Mouse (Mus musculus) lung, embryonic 15.5 days (tissue): ENCODE results near the gene Ercc1. TPM values are rescaled to one million over a fixed set of nuclear protein-coding genes. Genes with fewer than 3 reads are reported as not detected.
A peak's percentile ranks its signal among the peaks of the same experiment; 100 is the strongest.

Experiments
- ATAC-seq: fragments of 200-750 bp; cut with Nextera tagmentation; 2 replicates; pipeline ENCODE4 v1.8.0; 2017; ENCODE audit warnings: moderate number of reproducible peaks, borderline replicate concordance; ENCODE audit not compliant: low FRiP score, low TSS enrichment; ENCODE audit errors: extremely low read depth
- H3K27ac ChIP-seq: fragments of 300-500 bp; sonication (generic); 2 replicates; pipeline ENCODE4 v1.5.1; 2015; ENCODE audit warnings: moderate library complexity, mild to moderate bottlenecking, inconsistent platforms
- H3K27me3 ChIP-seq: fragments of 300-500 bp; sonication (generic); 2 replicates; pipeline ENCODE4 v1.6.1; 2015; ENCODE audit warnings: inconsistent platforms
- H3K36me3 ChIP-seq: fragments of 300-500 bp; sonication (generic); 2 replicates; pipeline ENCODE4 v1.6.1; 2015; ENCODE audit warnings: inconsistent platforms
- H3K4me1 ChIP-seq: fragments of 300-500 bp; sonication (generic); 2 replicates; pipeline ENCODE4 v1.6.1; 2015; ENCODE audit warnings: inconsistent platforms
- H3K4me2 ChIP-seq: fragments of 300-500 bp; sonication (generic); 2 replicates; pipeline ENCODE4 v1.6.1; 2015; ENCODE audit warnings: inconsistent platforms, mild to moderate bottlenecking, moderate library complexity
- H3K4me3 ChIP-seq: fragments of 300-500 bp; sonication (generic); 2 replicates; pipeline ENCODE4 v1.5.1; 2015; ENCODE audit warnings: mild to moderate bottlenecking, inconsistent platforms
- H3K9ac ChIP-seq: fragments of 300-500 bp; sonication (generic); 2 replicates; pipeline ENCODE4 v1.6.1; 2015; ENCODE audit warnings: inconsistent platforms
- H3K9me3 ChIP-seq: fragments of 300-500 bp; sonication (generic); 2 replicates; pipeline ENCODE4 v1.6.1; 2016; ENCODE audit warnings: inconsistent platforms
- WGBS: fragments of 180-500 bp; shearing (Covaris S2); methylation state at CpG from one replicate; pipeline ENCODE4 v1.1.7; 2015; 5-methylcytosine and 5-hydroxymethylcytosine counted together
- polyA plus RNA-seq: library from polyadenylated mRNA; unstranded; fragments of >200 nt; fragmentation: Nextera tagmentation; extraction: Ambion mirVana; gene quantifications from 2 replicates; pipeline ENCODE4 v1.2.1, GENCODE M21; 2015

The Ercc1 gene
- polyA plus RNA-seq, 1 experiment from 2014 or later = 86.4 TPM

DNA sequence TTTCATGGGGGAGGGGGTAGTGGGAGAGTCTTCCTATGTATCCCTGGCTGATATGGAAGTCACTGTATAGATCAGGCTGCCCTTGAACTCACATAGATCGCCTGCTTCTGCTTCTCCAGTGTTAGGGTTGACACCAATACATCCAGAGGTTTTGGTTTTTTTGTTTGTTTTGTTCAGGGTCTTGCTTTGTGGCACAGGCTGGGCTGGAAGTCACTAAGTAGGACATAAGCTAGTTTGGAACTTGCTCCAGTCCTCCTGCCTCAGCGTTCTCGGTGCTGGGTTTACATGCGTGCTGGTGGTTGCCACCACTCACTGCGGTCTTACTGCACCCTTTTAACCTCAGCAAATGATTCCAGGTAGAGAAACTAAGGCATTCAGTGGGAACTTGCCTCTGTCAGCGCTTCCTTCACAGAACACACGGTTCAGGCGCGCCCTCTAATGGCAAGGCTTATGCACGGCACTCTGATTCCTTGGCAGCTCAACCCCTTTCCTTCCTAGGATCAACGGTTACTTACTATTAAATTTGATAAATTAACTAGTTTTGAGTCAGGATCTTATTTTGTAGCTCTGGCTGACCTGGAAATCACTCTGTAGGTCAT is 1.3 kb upstream of the Ercc1 start:
- WGBS = under 1% methylated on average over 11 of the region's 11 CpGs
- no peak overlapping the region for H3K27ac ChIP-seq

DNA sequence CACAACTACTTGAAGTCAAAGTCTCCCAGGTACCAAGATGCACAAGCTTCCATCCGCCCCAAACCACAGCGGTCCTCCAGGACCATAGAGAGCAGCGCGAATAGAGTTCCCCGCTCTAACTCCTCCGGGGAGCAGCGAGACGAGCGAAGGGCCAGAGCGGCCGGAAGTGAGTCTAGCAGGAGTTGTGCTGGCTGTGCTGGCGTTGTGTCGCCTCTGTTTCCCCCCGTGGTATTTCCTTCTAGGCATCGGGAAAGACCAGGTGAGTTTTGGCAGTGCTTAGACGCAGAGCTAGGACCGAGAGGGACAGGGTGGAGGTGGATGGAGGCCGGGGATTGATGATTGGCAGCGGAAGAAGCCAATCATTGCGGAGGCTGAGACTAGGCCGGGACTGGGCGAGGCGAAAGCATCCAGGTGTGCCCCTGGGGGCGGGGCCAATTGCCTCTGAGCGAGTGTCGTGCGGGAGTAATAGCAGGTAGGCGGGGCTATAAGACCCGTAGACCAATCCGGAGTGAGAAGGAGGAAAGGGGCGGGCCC is 427 bp downstream of the Ercc1 start:
- peaks cover 17% of the 10 kb centered on the region for H3K27me3 ChIP-seq
- H3K4me2 ChIP-seq = peak overlapping the region; percentile 85
- peak; percentile 93 for ATAC-seq
- H3K4me3 ChIP-seq = peak overlapping the region; percentile 62
- peak overlapping the region; percentile 57 for H3K9ac ChIP-seq
- H3K36me3 ChIP-seq = peaks cover 12% of the 10 kb centered on the region
- H3K27ac ChIP-seq = peak overlapping the region; percentile 83
- no peaks in the 10 kb centered on the region for H3K9me3 ChIP-seq
- peaks cover 39% of the 10 kb centered on the region for H3K4me1 ChIP-seq
- WGBS = under 1% methylated on average over 31 of the region's 31 CpGs

More for the DNA sequence above, 1.3 kb upstream of the Ercc1 start:
- Histone ChIP-seq H3K4me3 (no peak overlapping the region), H3K9me3 (no peaks in the 10 kb centered on the region), H3K4me1 (peaks cover 44% of the 10 kb centered on the region), H3K4me2 (peak overlapping the region; percentile 92), H3K9ac (no peak overlapping the region), H3K36me3 (peaks cover 2% of the 10 kb centered on the region), H3K27me3 (peaks cover 17% of the 10 kb centered on the region)
- ATAC-seq = no peak

DNA sequence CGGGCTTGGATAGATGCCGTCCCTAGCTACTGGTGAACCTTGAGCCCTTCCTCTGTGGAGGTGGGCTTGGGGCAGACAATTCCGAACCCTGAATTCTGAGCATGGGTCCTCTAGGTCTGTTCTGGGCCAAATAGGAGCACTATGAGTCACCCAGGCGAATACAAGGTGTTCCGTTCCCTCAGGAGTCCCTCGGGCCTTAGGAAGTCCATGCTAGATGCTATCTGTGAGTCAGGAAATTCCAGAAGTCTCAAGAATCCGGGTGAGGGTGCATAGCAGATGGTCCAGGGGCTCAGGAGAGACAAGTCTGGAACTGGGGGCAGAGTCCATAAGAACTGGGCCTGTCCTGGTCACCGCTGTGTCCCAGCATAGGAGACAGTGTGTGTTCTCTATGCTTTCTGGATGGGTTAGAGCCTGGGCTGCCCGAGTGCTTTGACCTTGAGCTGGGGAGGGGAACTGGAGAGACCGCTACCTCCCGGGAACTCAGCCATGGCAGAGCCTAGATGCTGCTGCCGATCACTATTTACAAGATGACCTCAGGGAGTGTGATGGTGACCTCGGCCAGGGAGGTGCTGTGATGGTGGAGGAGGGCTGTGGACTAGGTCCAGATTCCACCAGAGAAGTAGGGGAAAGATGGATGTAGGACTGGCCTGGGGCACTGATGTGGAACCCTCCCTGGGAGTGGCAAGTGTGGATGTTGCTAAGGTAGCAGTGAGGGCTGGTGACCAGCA is 4.8 kb downstream of the Ercc1 start:
- H3K4me1 ChIP-seq = peaks cover 13% of the 10 kb centered on the region
- WGBS = 78% methylated on average over 13 of the region's 13 CpGs
- H3K36me3 ChIP-seq = peaks cover 39% of the 10 kb centered on the region
- no peak overlapping the region for H3K4me2 ChIP-seq
- ATAC-seq = no peak
- H3K27ac ChIP-seq = no peak overlapping the region
- no peak overlapping the region for H3K9ac ChIP-seq
- H3K9me3 ChIP-seq = no peaks in the 10 kb centered on the region
- no peak overlapping the region for H3K4me3 ChIP-seq
- H3K27me3 ChIP-seq = no peaks in the 10 kb centered on the region

DNA sequence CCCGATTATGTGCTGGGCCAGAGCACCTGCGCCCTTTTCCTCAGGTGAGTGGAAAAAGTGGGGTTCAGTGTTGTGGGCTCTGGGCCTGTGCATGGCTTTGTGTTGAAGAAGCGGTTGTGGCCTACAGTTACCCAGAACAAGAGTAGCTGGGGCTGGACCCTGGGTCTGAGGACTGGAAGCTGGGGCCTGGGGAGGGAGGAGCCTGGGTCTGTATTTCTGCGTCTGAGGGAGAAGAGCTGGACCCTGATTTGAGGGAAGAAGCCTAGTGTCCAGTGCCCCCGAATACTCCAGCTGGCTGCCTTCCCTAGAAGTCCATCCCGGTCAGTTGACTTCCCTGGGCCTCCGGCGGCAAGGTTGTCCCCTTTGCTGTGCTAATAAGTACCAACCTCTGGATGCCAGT is 5.6 kb downstream of the Ercc1 start:
- peaks cover 9% of the 10 kb centered on the region for H3K4me1 ChIP-seq
- H3K9ac ChIP-seq = no peak overlapping the region
- H3K9me3 ChIP-seq = no peaks in the 10 kb centered on the region
- H3K27ac ChIP-seq = no peak overlapping the region
- no peaks in the 10 kb centered on the region for H3K27me3 ChIP-seq
- WGBS = 90% methylated on average over 8 of the region's 8 CpGs
- ATAC-seq = no peak
- H3K36me3 ChIP-seq = peaks cover 47% of the 10 kb centered on the region
- no peak overlapping the region for H3K4me2 ChIP-seq
- H3K4me3 ChIP-seq = no peak overlapping the region

DNA sequence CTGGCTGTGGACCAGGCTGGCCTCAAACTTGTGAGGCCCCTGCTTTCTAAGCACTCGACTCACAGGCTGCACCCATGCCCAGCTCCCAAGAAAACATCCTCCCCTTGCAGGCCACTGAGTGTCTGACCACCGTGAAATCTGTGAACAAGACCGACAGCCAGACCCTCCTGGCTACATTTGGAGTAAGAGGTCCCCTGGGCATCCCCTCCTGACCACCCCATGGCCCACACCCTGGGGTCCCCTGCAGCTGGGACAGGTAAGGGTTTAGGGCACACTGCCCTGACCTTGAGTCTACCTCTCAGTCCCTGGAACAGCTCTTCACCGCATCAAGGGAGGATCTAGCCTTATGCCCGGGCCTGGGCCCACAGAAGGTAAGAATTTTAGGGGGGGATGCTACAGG is 10.4 kb downstream of the Ercc1 start:
- Histone ChIP-seq H3K4me3 (no peak overlapping the region), H3K9me3 (no peaks in the 10 kb centered on the region), H3K27me3 (no peaks in the 10 kb centered on the region), H3K9ac (no peak overlapping the region), H3K4me2 (no peak overlapping the region), H3K4me1 (peaks cover 11% of the 10 kb centered on the region), H3K27ac (no peak overlapping the region), H3K36me3 (peaks cover 50% of the 10 kb centered on the region)
- ATAC-seq = no peak
- 84% methylated on average over 5 of the region's 5 CpGs for WGBS

DNA sequence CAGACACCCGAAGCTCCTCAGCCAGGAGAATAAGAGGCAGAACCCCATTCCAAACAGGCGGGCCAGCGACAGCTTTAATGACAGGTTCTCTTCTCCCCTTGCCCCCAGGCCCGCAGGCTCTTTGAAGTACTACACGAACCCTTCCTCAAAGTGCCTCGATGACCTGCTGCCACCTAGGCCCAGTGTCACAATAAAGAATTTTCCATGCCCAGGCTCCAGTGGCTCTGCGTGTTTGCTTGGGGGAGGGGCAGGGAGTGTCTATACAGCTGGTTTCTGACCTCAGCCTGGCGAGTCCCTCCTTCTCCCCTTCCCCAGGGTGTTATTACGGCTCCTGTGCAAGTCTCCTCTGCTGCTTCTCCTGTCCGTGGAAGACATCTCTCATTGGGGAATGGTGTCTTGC is 11.7 kb downstream of the Ercc1 start:
- Histone ChIP-seq H3K9ac (no peak overlapping the region), H3K36me3 (peaks cover 41% of the 10 kb centered on the region), H3K4me2 (no peak overlapping the region), H3K27ac (no peak overlapping the region), H3K9me3 (no peaks in the 10 kb centered on the region), H3K4me3 (no peak overlapping the region), H3K4me1 (peaks cover 21% of the 10 kb centered on the region), H3K27me3 (no peaks in the 10 kb centered on the region)
- ATAC-seq = no peak
- WGBS = 75% methylated on average over 10 of the region's 10 CpGs

DNA sequence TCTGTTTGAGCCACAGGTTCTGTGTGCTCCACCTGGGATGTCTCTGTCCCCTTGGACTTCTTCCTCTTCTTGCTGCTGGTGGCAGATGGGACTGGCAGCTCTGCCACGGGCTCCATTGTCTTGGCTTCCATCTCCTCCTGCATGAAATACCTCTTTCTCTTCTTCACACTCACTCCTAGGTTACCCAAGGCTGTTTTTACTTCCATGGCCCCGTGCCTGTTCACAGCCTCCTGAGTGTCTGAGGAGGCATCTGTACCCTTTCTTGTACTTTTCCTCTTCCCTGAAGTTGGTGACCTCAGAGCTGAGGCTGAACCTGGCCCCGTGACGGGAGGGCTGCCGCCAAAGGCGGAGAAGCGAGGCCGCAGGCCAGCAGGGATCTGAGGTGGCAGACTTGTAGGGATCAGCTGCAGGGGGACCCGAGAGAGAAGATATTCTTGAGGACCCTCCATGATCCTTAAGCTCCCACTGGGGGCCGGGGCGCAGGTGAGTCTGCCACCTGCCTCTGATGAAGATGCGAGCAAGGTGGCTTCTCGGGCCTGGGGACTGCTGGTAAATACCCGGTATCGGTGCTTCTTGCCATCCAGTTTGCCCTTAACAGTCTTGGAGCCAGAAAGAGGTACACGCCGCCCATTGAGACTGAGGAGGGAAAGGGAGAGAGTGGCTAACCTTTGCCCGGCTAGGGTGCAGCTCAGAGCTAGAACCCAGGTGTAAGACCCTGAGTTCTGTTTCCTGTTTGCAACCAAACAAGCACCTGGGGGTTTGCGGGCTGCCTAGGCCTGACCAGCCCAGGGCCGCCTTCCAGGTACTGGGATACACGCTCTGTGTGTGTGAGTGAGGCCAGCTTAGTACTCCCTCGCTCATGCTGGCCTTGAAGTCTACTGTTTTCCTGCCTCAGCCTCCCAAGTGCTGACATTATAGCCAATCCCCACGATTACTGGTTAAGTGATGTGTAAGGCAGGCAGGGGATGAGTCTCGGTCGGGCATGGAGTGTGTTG is 13.1 kb downstream of the Ercc1 start:
- no peaks in the 10 kb centered on the region for H3K9me3 ChIP-seq
- peaks cover 33% of the 10 kb centered on the region for H3K36me3 ChIP-seq
- no peaks in the 10 kb centered on the region for H3K27me3 ChIP-seq
- no peak overlapping the region for H3K27ac ChIP-seq
- no peak for ATAC-seq
- peaks cover 32% of the 10 kb centered on the region for H3K4me1 ChIP-seq
- WGBS = 88% methylated on average over 25 of the region's 25 CpGs
- no peak overlapping the region for H3K9ac ChIP-seq
- H3K4me2 ChIP-seq = peak overlapping the region; percentile 97
- peak overlapping the region; percentile 65 for H3K4me3 ChIP-seq

DNA sequence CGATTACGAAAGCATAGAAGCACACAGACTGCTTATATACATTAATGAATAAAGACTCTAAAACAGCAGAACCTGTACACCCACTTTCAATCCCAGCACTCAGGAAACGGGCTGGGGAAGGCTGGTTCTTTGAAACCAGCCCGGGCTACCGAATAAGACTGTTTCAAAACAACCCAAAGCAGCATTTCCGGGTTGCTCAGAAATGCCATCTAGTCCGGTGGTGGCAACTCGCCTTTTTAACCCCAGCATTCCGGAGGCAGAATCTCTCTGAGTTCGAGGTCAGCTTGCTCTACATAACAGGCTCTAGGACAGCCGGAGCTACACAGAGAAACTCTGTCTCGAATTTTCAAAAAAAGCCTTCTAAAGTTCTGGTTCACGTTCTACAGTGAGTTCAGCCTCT is 14.1 kb downstream of the Ercc1 start:
- no peak for ATAC-seq
- peaks cover 24% of the 10 kb centered on the region for H3K36me3 ChIP-seq
- 12% methylated on average over 13 of the region's 13 CpGs for WGBS
- peak overlapping the region; percentile 65 for H3K4me3 ChIP-seq
- peaks cover 32% of the 10 kb centered on the region for H3K4me1 ChIP-seq
- no peaks in the 10 kb centered on the region for H3K9me3 ChIP-seq
- peak overlapping the region; percentile 97 for H3K4me2 ChIP-seq
- H3K27me3 ChIP-seq = no peaks in the 10 kb centered on the region
- no peak overlapping the region for H3K27ac ChIP-seq
- peak overlapping the region; percentile 42 for H3K9ac ChIP-seq

DNA sequence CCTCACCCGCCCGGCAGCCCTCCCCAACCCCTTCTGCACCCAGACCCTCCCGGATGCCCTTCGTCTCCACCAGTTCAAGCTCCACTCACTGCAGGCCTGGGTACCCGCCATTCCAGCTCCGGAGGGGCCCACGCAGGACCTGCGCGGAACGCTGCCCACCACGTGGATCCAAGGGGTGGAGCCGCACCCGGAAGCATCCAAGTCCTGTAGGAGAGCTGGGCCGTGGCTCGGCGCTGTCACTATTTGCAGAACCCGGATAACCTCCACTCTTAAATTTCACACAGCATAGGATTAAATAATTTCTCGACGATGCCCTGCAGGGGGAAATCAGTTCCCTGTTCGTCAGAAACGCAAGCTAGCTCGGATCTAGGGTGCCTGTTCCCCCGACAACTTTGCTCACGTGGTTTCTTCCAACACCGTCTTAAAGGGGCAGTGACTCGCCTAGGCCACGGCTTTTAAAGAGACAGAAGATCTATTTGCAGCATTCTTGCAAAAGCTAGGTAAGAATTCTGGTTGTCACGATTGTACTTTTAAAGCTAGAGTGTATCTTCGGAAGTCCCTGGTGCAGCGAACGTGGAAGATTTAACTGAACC is 14.8 kb downstream of the Ercc1 start, which contains the start of the genes Cd3eap and Ppp1r13l:
TSS of gene Cd3eap (minus strand) at position 185 of the 593 bp plus-strand sequence.
TSS of gene Ppp1r13l (plus strand) at position 451 of the 593 bp plus-strand sequence.
- Histone ChIP-seq H3K4me2 (peak within 1 kb of the TSS; percentile 97), H3K4me3 (peak within 1 kb of the TSS; percentile 65), H3K27ac (peak within 1 kb of the TSS; percentile 74), H3K9me3 (no peaks in the 10 kb centered on the region), H3K36me3 (peaks cover 23% of the 10 kb centered on the region), H3K27me3 (no peaks in the 10 kb centered on the region), H3K4me1 (peaks cover 32% of the 10 kb centered on the region), H3K9ac (peak within 1 kb of the TSS; percentile 42)
- peak; percentile 66 for ATAC-seq
- WGBS = under 1% methylated on average over 31 of the region's 31 CpGs

DNA sequence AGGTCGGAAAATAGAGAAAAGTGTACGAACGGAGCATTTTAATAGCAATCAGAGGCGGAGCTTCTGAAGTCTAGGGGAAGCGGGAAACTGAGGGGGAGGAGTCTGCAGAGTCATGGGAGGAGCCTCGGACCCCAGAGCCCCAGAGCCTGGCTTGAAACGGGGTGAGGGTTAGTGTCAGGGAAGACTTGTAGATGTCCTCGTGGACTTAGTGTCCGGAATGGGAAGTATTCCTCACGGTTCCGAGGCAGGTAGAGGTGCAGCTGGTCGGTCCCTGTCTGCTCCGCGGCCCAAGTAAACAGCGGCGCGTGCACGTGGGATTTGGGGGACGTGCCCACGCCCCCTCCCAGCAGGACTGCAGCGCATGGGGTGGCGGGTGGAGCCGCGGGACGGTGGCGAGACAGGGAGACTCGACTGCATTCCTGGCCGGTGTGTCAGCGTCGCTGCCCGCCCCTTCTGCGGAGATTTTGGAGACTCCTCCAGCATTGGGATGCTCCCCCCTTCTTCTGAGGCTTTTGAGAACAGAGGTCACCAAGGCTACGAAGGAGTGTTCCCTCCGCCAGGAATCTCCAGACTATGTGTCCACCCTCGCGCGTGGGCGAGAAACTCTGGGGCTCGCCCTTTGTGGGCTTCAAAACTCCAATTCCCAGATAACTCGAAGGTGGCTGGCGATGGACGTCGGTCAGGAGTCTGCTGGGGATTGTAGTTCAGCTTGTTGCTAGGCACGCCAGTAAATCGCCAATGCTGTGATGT is 15.5 kb downstream of the Ercc1 start:
- peak overlapping the region; percentile 65 for H3K4me3 ChIP-seq
- peak overlapping the region; percentile 42 for H3K9ac ChIP-seq
- WGBS = under 1% methylated on average over 45 of the region's 45 CpGs
- H3K27me3 ChIP-seq = no peaks in the 10 kb centered on the region
- peak; percentile 68 for ATAC-seq
- peaks cover 17% of the 10 kb centered on the region for H3K36me3 ChIP-seq
- peak overlapping the region; percentile 97 for H3K4me2 ChIP-seq
- peaks cover 32% of the 10 kb centered on the region for H3K4me1 ChIP-seq
- peak overlapping the region; percentile 74 for H3K27ac ChIP-seq
- no peaks in the 10 kb centered on the region for H3K9me3 ChIP-seq
